Mouse (Mus musculus): ENCODE measurements at regions not wholly inside any gene's neighbourhood (a gene's known extent, or its start where the extent isn't known, plus 50 kb on each side); places are given as distances from the start of the nearest gene placed in this dataset.
"Not testable (repeated sequence)": the region's sequence is repeated elsewhere in the genome, so short reads cannot be mapped to it uniquely, and the experiment has no call there.

- peak; percentile 8 for DNase-seq (ENCODE audit: low spot score)
Observed at GRCm38 (mm10) chr5:63331186-63331585, 317.7 kb upstream of the Nwd2 start.

GRCm38 (mm10) chr5:63351108-63351507, 297.8 kb upstream of the Nwd2 start:
- DNase-seq (ENCODE audit: low spot score) = no peak

GRCm38 (mm10) chr5:63391956-63392355, 256.9 kb upstream of the Nwd2 start:
- peak; percentile 25 for DNase-seq (ENCODE audit: low spot score)

GRCm38 (mm10) chr5:63397963-63398362, 250.9 kb upstream of the Nwd2 start:
- DNase-seq (ENCODE audit: low spot score) = no peak

- DNase-seq (ENCODE audit: low spot score) = no peak
Observed at GRCm38 (mm10) chr5:63430167-63430566, 218.7 kb upstream of the Nwd2 start.

- no peak for DNase-seq (ENCODE audit: low spot score)
Observed at GRCm38 (mm10) chr5:63444407-63444806, 204.5 kb upstream of the Nwd2 start.

GRCm38 (mm10) chr5:63445171-63445570, 203.7 kb upstream of the Nwd2 start:
- no peak for DNase-seq (ENCODE audit: low spot score)

- no peak for DNase-seq (ENCODE audit: low spot score)
Observed at GRCm38 (mm10) chr5:63468526-63469268, 180.2 kb upstream of the Nwd2 start.

GRCm38 (mm10) chr5:63469701-63470100, 179.2 kb upstream of the Nwd2 start:
- no peak for DNase-seq (ENCODE audit: low spot score)

GRCm38 (mm10) chr5:63473163-63473562, 175.7 kb upstream of the Nwd2 start:
- no peak for DNase-seq (ENCODE audit: low spot score)

GRCm38 (mm10) chr5:63476240-63476973, 172.5 kb upstream of the Nwd2 start:
- no peak for DNase-seq (ENCODE audit: low spot score)

GRCm38 (mm10) chr5:63498952-63499351, 149.9 kb upstream of the Nwd2 start:
- peak; percentile 64 for DNase-seq (ENCODE audit: low spot score)

GRCm38 (mm10) chr5:63503056-63503845, 145.7 kb upstream of the Nwd2 start:
- DNase-seq (ENCODE audit: low spot score) = peak; percentile 39

- no peak for DNase-seq (ENCODE audit: low spot score)
Observed at GRCm38 (mm10) chr5:63534197-63534596, 114.7 kb upstream of the Nwd2 start.

- no peak for DNase-seq (ENCODE audit: low spot score)
Observed at GRCm38 (mm10) chr5:63540530-63540929, 108.4 kb upstream of the Nwd2 start.

GRCm38 (mm10) chr5:63545482-63545881, 103.4 kb upstream of the Nwd2 start:
- DNase-seq (ENCODE audit: low spot score) = no peak

- not testable (repeated sequence) for DNase-seq (ENCODE audit: low spot score)
Observed at GRCm38 (mm10) chr5:63565891-63566290, 83.0 kb upstream of the Nwd2 start.

- no peak for DNase-seq (ENCODE audit: low spot score)
Observed at GRCm38 (mm10) chr5:63575401-63575800, 73.5 kb upstream of the Nwd2 start.

- peak; percentile 7 for DNase-seq (ENCODE audit: low spot score)
Observed at GRCm38 (mm10) chr5:63579409-63579808, 69.5 kb upstream of the Nwd2 start.

GRCm38 (mm10) chr5:63587051-63587450, 61.9 kb upstream of the Nwd2 start:
- no peak for DNase-seq (ENCODE audit: low spot score)

GRCm38 (mm10) chr5:63587855-63588254, 61.0 kb upstream of the Nwd2 start:
- no peak for DNase-seq (ENCODE audit: low spot score)

All from left cerebral cortex, adult 11 months (tissue).